27 mouse cellular contexts compared by ENCODE assay signal in the genomic region with DNA sequence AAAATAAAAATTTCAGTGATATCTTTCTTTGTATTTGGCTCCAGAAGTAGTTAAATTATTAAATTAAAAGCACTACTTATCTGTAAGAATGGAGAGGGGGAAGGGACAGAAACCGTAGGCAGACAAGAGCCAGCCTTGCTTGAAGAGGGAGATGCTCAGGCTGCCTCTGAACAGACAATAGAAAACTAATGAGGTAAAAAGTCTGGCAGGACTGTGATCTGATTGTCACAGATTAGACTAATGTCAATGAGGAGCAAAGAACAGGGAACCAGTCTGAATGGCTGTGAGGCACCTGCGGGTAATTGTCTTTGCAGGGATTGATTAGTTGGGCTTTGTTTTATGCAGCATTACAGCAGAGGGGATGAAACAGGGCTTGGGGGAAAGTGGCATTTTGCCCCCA.
DNase-seq lines count a peak whose midpoint lies in the region; ATAC-seq and TF ChIP-seq lines count a peak whose summit lies in the region.
"Had no signal": no experiment of that assay in that cellular context is flagged by ENCODE, and none has a peak within 500 bp of the region (broad histone marks: within the 10 kb centered on the region; RNA-seq: fewer than 3 reads in every experiment).

No protein-coding gene starts in this region.

- H3K4me2 ChIP-seq in midbrain, postnatal 0 days (ENCODE audit: low read depth, low read length, poor library complexity, severe bottlenecking) = no peak overlapping the region
- peak overlapping the region; percentile 22; the same call in 1 of the 2 replicates for H3K4me2 ChIP-seq in hindbrain, embryonic 13.5 days
- peak overlapping the region; percentile 24 for H3K4me2 ChIP-seq in midbrain, embryonic 14.5 days (ENCODE audit: low read length)
- no peak overlapping the region for H3K4me2 ChIP-seq in kidney, embryonic 14.5 days (replicated peaks; ENCODE audit: low read depth, low read length)
- H3K4me2 ChIP-seq: embryonic facial prominence, embryonic 15.5 days; heart, embryonic 11.5 days; hindbrain, embryonic 15.5 days; kidney, embryonic 15.5 days; limb, embryonic 15.5 days; lung, embryonic 14.5 days had no signal

- no peak for DNase-seq in midbrain, embryonic 10.5 days (ENCODE audit: low spot score)
- DNase-seq in midbrain, postnatal 0 days (ENCODE audit: low spot score) = no peak
- peak; percentile 54 for DNase-seq in midbrain, embryonic 14.5 days
- DNase-seq in retina, embryonic 14.5 days (ENCODE audit: low spot score) = peak; percentile 72
- DNase-seq in layer of hippocampus, postnatal 10 days (ENCODE audit: low spot score in 2 of 2) = no peak
- DNase-seq in MN1 (ENCODE audit: low spot score) = no peak
- DNase-seq: adrenal gland, postnatal 25 days; cerebellum, adult 9-10 months; gastrocnemius, postnatal 10 days; heart, adult 11 months; heart, postnatal 10 days; layer of hippocampus, adult 9-11 months; left cerebral cortex, postnatal 4 days; lung, embryonic 14.5 days; lung, postnatal 36 days; thymus, postnatal 25 days had no signal

- no peaks in the 10 kb centered on the region for H3K9me3 ChIP-seq in midbrain, embryonic 10.5 days (replicated peaks)
- no peaks in the 10 kb centered on the region for H3K9me3 ChIP-seq in midbrain, postnatal 0 days (ENCODE audit: low read length)
- H3K9me3 ChIP-seq in hindbrain, embryonic 13.5 days = no peaks in the 10 kb centered on the region
- no peaks in the 10 kb centered on the region for H3K9me3 ChIP-seq in midbrain, embryonic 14.5 days (ENCODE audit: control insufficient read depth, low read length)
- no peaks in the 10 kb centered on the region for H3K9me3 ChIP-seq in kidney, embryonic 14.5 days (ENCODE audit: control insufficient read depth, low read length)
- H3K9me3 ChIP-seq: embryonic facial prominence, embryonic 15.5 days; hindbrain, embryonic 15.5 days; kidney, embryonic 15.5 days; limb, embryonic 15.5 days; megakaryocyte, embryonic 14.5 days had no signal

- H3K9ac ChIP-seq in midbrain, postnatal 0 days (replicated peaks; ENCODE audit: low read length, poor library complexity, severe bottlenecking) = no peak overlapping the region
- H3K9ac ChIP-seq in hindbrain, embryonic 13.5 days = peak overlapping the region; percentile 54; the same call in 1 of the 2 replicates
- H3K9ac ChIP-seq in midbrain, embryonic 14.5 days (replicated peaks; ENCODE audit: low read length) = no peak overlapping the region; the same call in 1 of the 2 replicates
- H3K9ac ChIP-seq in kidney, embryonic 14.5 days (ENCODE audit: low read depth, low read length) = no peak overlapping the region
- H3K9ac ChIP-seq: embryonic facial prominence, embryonic 15.5 days; hindbrain, embryonic 15.5 days; kidney, embryonic 15.5 days; limb, embryonic 15.5 days; liver, embryonic 14.5 days; lung, embryonic 14.5 days had no signal

- H3K4me1 ChIP-seq in midbrain, embryonic 10.5 days = peaks cover 34% of the 10 kb centered on the region
- H3K4me1 ChIP-seq in midbrain, postnatal 0 days (ENCODE audit: insufficient read depth, low read length) = no peaks in the 10 kb centered on the region
- peaks cover 34% of the 10 kb centered on the region for H3K4me1 ChIP-seq in hindbrain, embryonic 13.5 days (replicated peaks)
- H3K4me1 ChIP-seq in midbrain, embryonic 14.5 days (ENCODE audit: control insufficient read depth, insufficient read depth, low read length) = peaks cover 26% of the 10 kb centered on the region
- H3K4me1 ChIP-seq in kidney, embryonic 14.5 days (ENCODE audit: control insufficient read depth, insufficient read depth, low read length) = no peaks in the 10 kb centered on the region
- H3K4me1 ChIP-seq: embryonic facial prominence, embryonic 15.5 days; megakaryocyte, embryonic 14.5 days had no signal

- 9% methylated on average over 2 of the region's 2 CpGs for WGBS in midbrain, embryonic 10.5 days
- 20% methylated on average over 2 of the region's 2 CpGs for WGBS in midbrain, postnatal 0 days
- WGBS in hindbrain, embryonic 13.5 days = 12% methylated on average over 2 of the region's 2 CpGs
- WGBS in midbrain, embryonic 14.5 days = 3% methylated on average over 2 of the region's 2 CpGs
- 64% methylated on average over 2 of the region's 2 CpGs for WGBS in kidney, embryonic 14.5 days

- ATAC-seq in midbrain, postnatal 0 days (ENCODE audit: low FRiP score) = no peak
- ATAC-seq in hindbrain, embryonic 13.5 days (ENCODE audit: low FRiP score) = 0 out of 2 replicates have a peak, but pooled peaks have one; percentile 11
- no peak for ATAC-seq in midbrain, embryonic 14.5 days (ENCODE audit: low FRiP score, low TSS enrichment)
- no peak for ATAC-seq in kidney, embryonic 14.5 days (ENCODE audit: low FRiP score, low TSS enrichment)
- ATAC-seq: intestine, embryonic 16.5 days had no signal

- H3K4me3 ChIP-seq in midbrain, embryonic 10.5 days = no peak overlapping the region
- H3K4me3 ChIP-seq in midbrain, postnatal 0 days (ENCODE audit: low read depth, low read length) = no peak overlapping the region
- no peak overlapping the region for H3K4me3 ChIP-seq in hindbrain, embryonic 13.5 days
- H3K4me3 ChIP-seq in midbrain, embryonic 14.5 days (replicated peaks; ENCODE audit: low read depth, low read length) = no peak overlapping the region
- no peak overlapping the region for H3K4me3 ChIP-seq in kidney, embryonic 14.5 days (ENCODE audit: low read length)
- H3K4me3 ChIP-seq: embryonic facial prominence, embryonic 15.5 days; hindbrain, embryonic 15.5 days; kidney, embryonic 15.5 days; left cerebral cortex, adult 2 months; limb, embryonic 15.5 days; megakaryocyte, embryonic 14.5 days had no signal

- no peaks in the 10 kb centered on the region for H3K36me3 ChIP-seq in midbrain, embryonic 10.5 days
- H3K36me3 ChIP-seq in midbrain, postnatal 0 days (ENCODE audit: insufficient read depth, low read length) = no peaks in the 10 kb centered on the region
- H3K36me3 ChIP-seq in hindbrain, embryonic 13.5 days = no peaks in the 10 kb centered on the region
- no peaks in the 10 kb centered on the region for H3K36me3 ChIP-seq in midbrain, embryonic 14.5 days (ENCODE audit: control insufficient read depth, insufficient read depth, low read length)
- no peaks in the 10 kb centered on the region for H3K36me3 ChIP-seq in kidney, embryonic 14.5 days (ENCODE audit: control insufficient read depth, insufficient read depth, low read length)
- H3K36me3 ChIP-seq: embryonic facial prominence, embryonic 15.5 days; hindbrain, embryonic 15.5 days; kidney, embryonic 15.5 days; limb, embryonic 15.5 days had no signal

- no peak for TF ChIP-seq CTCF in midbrain, postnatal 0 days (IDR thresholded peaks at IDR 0.05)

- H3K27ac ChIP-seq in midbrain, embryonic 10.5 days (replicated peaks) = peak overlapping the region; percentile 76
- no peak overlapping the region for H3K27ac ChIP-seq in midbrain, postnatal 0 days (ENCODE audit: low read depth, low read length)
- H3K27ac ChIP-seq in hindbrain, embryonic 13.5 days = peak overlapping the region; percentile 72
- H3K27ac ChIP-seq in midbrain, embryonic 14.5 days (replicated peaks; ENCODE audit: low read depth, low read length) = peak overlapping the region; percentile 64
- no peak overlapping the region for H3K27ac ChIP-seq in kidney, embryonic 14.5 days (ENCODE audit: low read depth, low read length)
- H3K27ac ChIP-seq: embryonic facial prominence, embryonic 15.5 days; hindbrain, embryonic 15.5 days; kidney, embryonic 15.5 days; left cerebral cortex, adult 2 months; limb, embryonic 15.5 days; liver, embryonic 14.5 days had no signal

- H3K27me3 ChIP-seq in midbrain, embryonic 10.5 days (ENCODE audit: low read depth, poor library complexity, severe bottlenecking) = no peaks in the 10 kb centered on the region
- no peaks in the 10 kb centered on the region for H3K27me3 ChIP-seq in midbrain, postnatal 0 days (ENCODE audit: insufficient read depth, low read length)
- no peaks in the 10 kb centered on the region for H3K27me3 ChIP-seq in hindbrain, embryonic 13.5 days
- no peaks in the 10 kb centered on the region for H3K27me3 ChIP-seq in midbrain, embryonic 14.5 days (ENCODE audit: control insufficient read depth, insufficient read depth, low read length)
- H3K27me3 ChIP-seq in kidney, embryonic 14.5 days (ENCODE audit: control insufficient read depth, insufficient read depth, low read length) = no peaks in the 10 kb centered on the region
- H3K27me3 ChIP-seq: embryonic facial prominence, embryonic 15.5 days; hindbrain, embryonic 15.5 days; kidney, embryonic 15.5 days; limb, embryonic 15.5 days; megakaryocyte, embryonic 14.5 days had no signal

Comparison
In these comparisons a context has a peak if more than half of its experiments do, and no peak if none do; other contexts are left out.
1. DNase-seq: peak in midbrain, embryonic 14.5 days (single experiment) and retina, embryonic 14.5 days (single experiment); none in midbrain, embryonic 10.5 days (single experiment), midbrain, postnatal 0 days (single experiment), layer of hippocampus, postnatal 10 days (0 of 2) and MN1 (single experiment).
2. H3K27ac ChIP-seq: peak in midbrain, embryonic 10.5 days (single experiment), hindbrain, embryonic 13.5 days (single experiment) and midbrain, embryonic 14.5 days (single experiment); none in midbrain, postnatal 0 days (single experiment) and kidney, embryonic 14.5 days (single experiment).
3. H3K4me2 ChIP-seq: peak in hindbrain, embryonic 13.5 days (single experiment) and midbrain, embryonic 14.5 days (single experiment); none in midbrain, postnatal 0 days (single experiment) and kidney, embryonic 14.5 days (single experiment).